Mouse (Mus musculus): ENCODE measurements around the gene Mroh2a. TPM values are rescaled to one million over a fixed set of nuclear protein-coding genes. Genes with fewer than 3 reads are reported as not detected.
A peak's percentile ranks its signal among the peaks of the same experiment; 100 is the strongest.

The Mroh2a gene
- under 1 TPM; 0.30 to 0.43 TPM for total RNA-seq (2021)
- long read RNA-seq, experiment 1, result 0 reads
- long read RNA-seq, experiment 2, result 0 reads

- DNase-seq, result no peak
Observed at GRCm38 (mm10) chr1:88226670-88227379, at the start of gene Mroh2a. Gene Mroh2a (plus strand): TSS chr1:88226986.

DNA sequence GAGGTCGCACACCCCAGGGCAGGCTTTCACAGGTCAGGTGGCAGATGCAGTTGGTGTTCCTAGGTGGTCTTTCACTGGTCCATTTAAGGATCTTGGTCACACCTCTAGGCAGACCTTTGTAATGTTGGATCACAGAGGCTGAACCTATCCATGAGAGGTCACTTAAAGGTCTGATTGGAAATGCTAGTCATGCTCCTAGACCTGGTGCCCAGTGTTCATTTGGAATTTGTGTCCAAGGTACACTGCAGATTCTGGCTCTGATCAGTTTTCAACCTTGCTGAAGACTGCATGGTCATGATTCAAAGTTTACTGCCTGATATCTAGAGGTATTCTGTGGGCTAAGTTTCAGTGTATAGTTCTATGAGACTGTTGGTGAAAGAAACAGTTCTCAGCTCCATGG lies 47.1 kb upstream of the Mroh2a start:
- DNase-seq, result no peak

DNA sequence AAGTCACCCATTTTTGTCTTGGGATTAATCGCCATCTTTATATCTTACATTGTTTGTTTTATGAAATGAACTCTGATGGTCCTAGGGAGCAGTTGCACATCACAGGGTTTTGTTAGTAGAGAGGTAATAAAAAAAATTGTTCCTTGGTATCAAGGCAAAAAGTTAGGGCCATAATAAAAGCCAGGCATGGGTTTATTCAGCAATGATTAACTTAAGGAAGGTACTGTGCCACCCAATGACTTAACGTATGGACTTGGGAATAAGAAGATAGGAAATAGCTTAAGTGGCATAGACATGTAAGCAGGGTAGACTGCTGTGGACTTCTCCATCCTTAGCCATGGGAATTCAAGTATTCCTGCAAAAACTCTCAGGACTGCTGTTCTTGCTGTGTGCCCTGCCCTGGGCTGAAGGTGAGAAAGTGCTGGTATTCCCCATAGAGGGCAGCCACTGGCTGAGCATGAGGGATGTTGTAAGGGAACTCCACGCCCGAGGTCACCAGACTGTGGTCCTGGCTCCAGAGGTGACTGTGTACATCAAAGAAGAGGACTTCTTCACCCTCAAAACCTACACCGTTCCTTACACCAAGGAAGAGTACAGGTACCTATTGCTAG lies 40.4 kb upstream of the Mroh2a start:
- no peak for DNase-seq

DNA sequence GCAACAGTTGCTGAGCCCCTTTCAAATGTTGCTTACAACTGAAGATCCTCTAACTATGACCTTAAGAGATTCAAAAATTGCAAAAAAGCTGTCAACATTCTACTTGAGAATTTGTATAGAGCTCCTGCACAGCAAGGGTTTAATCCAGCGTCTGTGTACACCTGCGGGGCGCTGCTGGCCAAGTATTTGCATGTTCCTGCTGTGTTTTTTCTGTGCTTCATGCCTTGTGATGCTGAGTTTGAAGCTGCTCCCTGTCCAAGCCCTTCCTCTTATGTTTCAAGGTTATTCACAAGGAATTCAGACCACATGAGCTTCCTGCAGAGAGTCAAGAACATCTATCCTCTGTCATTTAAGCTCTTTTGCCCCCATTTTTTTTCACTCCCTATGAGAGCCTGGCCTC lies 34.6 kb upstream of the Mroh2a start:
- no peak for DNase-seq

DNA sequence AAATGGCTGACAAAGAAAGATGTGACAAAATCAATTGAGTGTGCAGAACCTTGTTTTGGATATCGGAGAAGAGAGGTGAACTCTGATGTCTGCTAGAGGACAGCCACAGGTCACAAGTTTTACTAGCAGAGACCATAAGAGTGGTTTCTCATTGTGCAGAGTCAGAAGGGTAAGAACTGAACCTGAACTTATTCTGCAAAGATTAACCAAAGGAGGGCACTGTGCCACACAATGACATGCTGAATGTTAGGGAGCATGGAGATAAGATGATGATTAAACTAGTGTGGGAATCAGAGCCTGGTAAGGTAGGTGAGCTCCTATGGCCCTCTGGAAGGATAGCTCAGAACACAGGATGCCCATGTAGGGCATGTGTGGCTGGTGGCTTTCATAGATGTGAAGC lies 31.1 kb upstream of the Mroh2a start:
- peak in 1 of 2 experiments; percentile 25 for DNase-seq

DNA sequence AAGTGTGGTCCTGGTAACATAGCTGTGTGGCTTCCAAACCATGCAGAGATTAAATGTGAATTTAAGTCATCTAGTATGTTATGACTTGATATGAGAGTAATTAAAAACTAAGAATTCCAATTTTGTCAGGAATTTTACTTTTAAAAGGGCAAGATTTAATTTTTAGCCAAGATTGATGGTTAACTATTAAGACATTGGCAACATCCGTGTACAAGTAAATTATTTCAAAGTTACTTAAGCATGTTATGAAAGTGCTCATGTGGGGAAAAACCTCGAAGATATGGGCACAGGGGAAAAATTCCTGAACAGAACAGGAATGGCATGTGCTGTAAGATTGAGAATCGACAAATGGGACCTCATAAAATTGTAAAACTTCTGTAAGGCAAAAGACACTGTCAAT lies 29.3 kb upstream of the Mroh2a start:
- DNase-seq, result no peak

DNA sequence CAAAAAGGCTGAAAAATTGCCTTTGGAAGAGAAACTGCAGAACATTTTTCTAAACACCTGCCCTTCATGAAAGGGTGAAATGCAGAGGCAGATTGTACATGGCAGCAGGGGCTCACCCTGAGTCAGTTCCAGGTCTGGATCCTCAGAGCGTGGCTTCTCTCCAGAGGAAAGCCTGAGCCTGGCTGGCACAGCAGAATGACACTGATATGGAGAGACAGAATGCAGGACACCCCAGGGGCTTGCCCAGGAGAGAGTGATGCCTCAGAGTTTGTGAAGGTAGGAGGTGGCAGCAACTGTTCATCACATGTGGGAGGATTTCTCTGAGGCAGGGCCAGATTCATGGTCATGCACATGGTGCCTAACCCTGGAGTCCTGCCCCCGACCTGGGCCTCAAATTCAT lies 26.8 kb upstream of the Mroh2a start:
- no peak for DNase-seq

GRCm38 (mm10) chr1:88200456-88200855 lies 26.3 kb upstream of the Mroh2a start, which contains the start of gene Ugt1a2:
Gene Ugt1a2 (plus strand): TSS chr1:88200601.
- DNase-seq, result no peak

GRCm38 (mm10) chr1:88205294-88205922 lies 21.4 kb upstream of the Mroh2a start, which contains the start of gene Dnajb3:
Gene Dnajb3 (minus strand): TSS chr1:88205782.
- DNase-seq, result peak; percentile 85 to 86

DNA sequence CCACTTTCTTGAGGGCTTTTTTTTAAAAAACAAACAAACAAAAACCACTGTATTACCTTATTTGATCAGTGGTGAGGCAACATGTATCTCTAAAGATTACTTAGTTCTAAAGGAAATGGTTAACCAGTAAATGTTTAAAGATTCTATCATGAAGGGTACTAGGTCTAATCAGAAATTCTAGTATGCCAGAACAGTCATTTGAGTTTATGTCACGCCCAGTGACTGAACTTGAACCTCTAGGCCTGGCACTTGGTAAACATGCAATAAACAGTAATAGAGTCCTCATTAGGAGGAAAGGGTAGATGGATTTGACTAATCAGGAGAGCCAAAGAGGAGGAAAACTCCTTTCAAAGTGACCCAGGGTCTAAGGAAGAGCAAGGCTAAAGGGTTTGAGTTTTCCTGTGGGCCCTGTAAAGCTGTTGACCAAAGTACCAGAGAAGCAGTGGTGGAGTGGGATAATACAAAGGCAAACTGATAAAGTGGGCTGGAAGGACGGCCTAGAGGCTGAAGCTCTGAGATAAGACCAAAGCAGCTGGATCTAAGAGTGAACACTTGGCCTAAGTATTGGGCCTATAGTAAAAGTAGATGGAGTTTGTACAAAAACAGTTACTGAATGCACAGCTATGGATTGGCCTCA lies 19.8 kb upstream of the Mroh2a start:
- DNase-seq, result no peak

- no peak for DNase-seq
Observed at GRCm38 (mm10) chr1:88211812-88212211, 15.0 kb upstream of the Mroh2a start, which contains the start of gene Ugt1a1. Gene Ugt1a1 (plus strand): TSS chr1:88211959.

DNA sequence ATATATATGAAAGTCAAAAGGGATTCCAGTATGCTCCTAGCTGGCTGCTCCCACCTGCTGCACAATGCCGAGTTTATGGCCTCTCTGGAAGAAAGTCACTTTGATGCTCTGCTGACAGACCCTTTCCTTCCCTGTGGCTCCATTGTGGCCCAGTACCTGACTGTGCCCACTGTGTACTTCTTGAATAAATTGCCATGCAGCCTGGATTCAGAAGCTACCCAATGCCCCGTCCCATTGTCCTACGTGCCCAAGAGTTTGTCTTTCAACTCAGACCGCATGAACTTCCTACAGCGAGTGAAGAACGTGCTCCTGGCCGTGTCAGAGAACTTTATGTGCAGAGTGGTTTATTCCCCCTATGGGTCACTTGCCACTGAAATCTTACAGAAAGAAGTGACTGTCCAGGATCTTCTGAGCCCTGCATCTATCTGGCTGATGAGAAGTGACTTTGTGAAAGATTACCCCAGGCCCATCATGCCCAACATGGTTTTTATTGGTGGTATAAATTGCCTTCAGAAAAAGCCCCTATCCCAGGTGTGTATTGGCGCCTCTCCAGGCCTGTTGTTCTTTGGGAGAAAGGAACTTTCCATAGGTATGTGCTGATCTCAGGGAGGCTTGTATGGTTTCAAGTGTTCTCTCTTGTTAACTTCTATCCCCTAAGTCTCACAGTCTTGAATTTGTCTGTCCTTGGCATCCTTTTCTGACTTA lies 14.3 kb upstream of the Mroh2a start:
- no peak for DNase-seq

DNA sequence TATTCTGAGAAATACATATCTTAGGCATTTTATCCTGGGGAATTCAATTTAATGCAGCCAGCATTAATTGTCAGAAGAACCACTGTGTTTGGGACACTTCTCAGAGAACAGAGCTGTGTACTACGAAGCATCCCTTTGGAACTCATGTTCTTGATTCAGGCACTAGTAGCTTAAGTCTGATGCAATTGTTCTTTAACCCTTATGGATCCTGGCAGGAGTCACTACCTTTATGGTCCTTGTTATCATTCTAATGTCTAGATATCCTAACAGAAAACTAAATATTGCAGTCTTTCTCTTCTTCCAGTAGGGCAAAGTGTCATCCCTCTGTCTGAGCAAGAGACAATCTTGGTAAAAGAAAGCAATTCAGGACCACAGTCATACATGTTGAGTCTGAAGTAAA lies 13.7 kb upstream of the Mroh2a start:
- no peak for DNase-seq

- no peak for DNase-seq
Observed at GRCm38 (mm10) chr1:88213766-88214461, 12.9 kb upstream of the Mroh2a start.

- no peak for DNase-seq
Observed at GRCm38 (mm10) chr1:88214462-88214952, 12.3 kb upstream of the Mroh2a start.

- DNase-seq, result no peak
Observed at GRCm38 (mm10) chr1:88215466-88216380, 11.1 kb upstream of the Mroh2a start.

GRCm38 (mm10) chr1:88216551-88216950 lies 10.2 kb upstream of the Mroh2a start:
- DNase-seq, result no peak

DNA sequence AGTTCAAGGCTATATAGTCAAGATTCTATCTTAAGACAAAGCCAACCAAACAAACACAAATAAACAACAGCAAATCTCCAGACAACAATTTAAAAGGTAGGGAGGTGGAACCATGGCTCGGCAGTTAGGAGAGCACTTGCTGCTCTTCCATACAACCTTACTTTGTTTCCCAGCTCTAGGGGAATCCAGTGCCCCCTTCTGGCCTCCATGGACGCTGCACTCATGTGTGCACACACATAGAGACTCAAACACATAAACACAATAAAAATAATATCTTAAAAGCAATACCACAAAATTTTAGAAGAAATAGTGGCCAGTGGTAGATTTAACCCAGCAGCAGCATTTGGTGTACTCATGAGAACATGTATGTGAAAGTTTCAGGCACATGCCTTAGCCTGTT lies 9.6 kb upstream of the Mroh2a start:
- no peak for DNase-seq

GRCm38 (mm10) chr1:88217576-88217975 lies 9.2 kb upstream of the Mroh2a start:
- no peak for DNase-seq

GRCm38 (mm10) chr1:88218051-88218450 lies 8.7 kb upstream of the Mroh2a start:
- DNase-seq, result no peak

Data from adrenal gland, postnatal 36 days (tissue).